Mouse (Mus musculus) ES-E14 (cell line): Measurements from ENCODE around the gene St13. TPM values are rescaled to one million over a fixed set of nuclear protein-coding genes. Genes with fewer than 3 reads are reported as not detected.
A peak's percentile ranks its signal among the peaks of the same experiment; 100 is the strongest.
"Not testable (repeated sequence)": the region's sequence is repeated elsewhere in the genome, so short reads cannot be mapped to it uniquely, and the experiment has no call there.

Source experiments
- DNase-seq: peaks from one replicate; pipeline ENCODE4 v3.0.0-alpha.2; 2013; ENCODE audit warnings: low read depth, low spot score
- H3K27ac ChIP-seq: 2 replicates; pipeline ENCODE4 v1.5.1; 2012; ENCODE audit warnings: low read depth, mild to moderate bottlenecking, low read length, moderate library complexity, mixed read lengths; ENCODE audit not compliant: poor library complexity, insufficient read depth, severe bottlenecking
- H3K36me3 ChIP-seq: 2 replicates; pipeline ENCODE4 v1.6.1; 2012; ENCODE audit warnings: mild to moderate bottlenecking, low read length, moderate library complexity, mixed read lengths; ENCODE audit not compliant: control insufficient read depth, poor library complexity, insufficient read depth, severe bottlenecking
- H3K4me1 ChIP-seq, 2 experiments: fragments of 150-350 bp in 1 of 2; sonication (generic) in 1 of 2; 2 replicates each; pipeline ENCODE4 v1.6.1; 2012; ENCODE audit warnings: low read length in 2 of 2, mild to moderate bottlenecking in 1 of 2, mixed read lengths in 1 of 2; ENCODE audit not compliant: control insufficient read depth in 2 of 2, insufficient read depth in 2 of 2, poor library complexity in 1 of 2
- H3K4me3 ChIP-seq, 2 experiments: fragments of 150-350 bp in 1 of 2; sonication (generic) in 1 of 2; 2 replicates each; pipeline ENCODE4 v1.5.1; 2012; ENCODE audit warnings: low read length in 2 of 2, low read depth in 1 of 2, mild to moderate bottlenecking in 1 of 2, mixed read lengths in 1 of 2; ENCODE audit not compliant: insufficient read depth in 1 of 2, poor library complexity in 1 of 2, severe bottlenecking in 1 of 2
- H3K9ac ChIP-seq: 2 replicates; pipeline ENCODE4 v1.6.1; 2012; ENCODE audit warnings: low read depth, mild to moderate bottlenecking, low read length, mixed read lengths; ENCODE audit not compliant: poor library complexity, insufficient read depth, severe bottlenecking
- H3K9me3 ChIP-seq: fragments of 150-350 bp; sonication (generic); 2 replicates; pipeline ENCODE4 v1.6.1; 2012; ENCODE audit warnings: low read depth, mild to moderate bottlenecking, low read length; ENCODE audit not compliant: control insufficient read depth, insufficient read depth
- CHD2 ChIP-seq: IDR thresholded peaks from 2 replicates; pipeline ENCODE4 v1.6.1; 2014; ENCODE audit warnings: mild to moderate bottlenecking, low read depth, low read length, inconsistent platforms
- HCFC1 ChIP-seq: IDR thresholded peaks from 2 replicates; pipeline ENCODE4 v1.6.1; 2012; ENCODE audit warnings: low read length, inconsistent platforms, borderline replicate concordance; ENCODE audit not compliant: insufficient read depth
- MAFK ChIP-seq: IDR thresholded peaks from 2 replicates; pipeline ENCODE4 v1.6.1; 2014; ENCODE audit warnings: mild to moderate bottlenecking, low read depth, low read length, inconsistent platforms; ENCODE audit not compliant: insufficient read depth
- ZC3H11A ChIP-seq: IDR thresholded peaks from 2 replicates; pipeline ENCODE4 v1.6.1; 2012; ENCODE audit warnings: low read depth, mild to moderate bottlenecking, inconsistent platforms, low read length, borderline replicate concordance
- ZNF384 ChIP-seq: IDR thresholded peaks from 2 replicates; pipeline ENCODE4 v1.6.1; 2012; ENCODE audit warnings: low read depth, low read length, inconsistent platforms
- in situ Hi-C, 2 experiments: fragments of 600-800 bp; cut with MboI; formaldehyde crosslinking; loops; one replicate each; pipeline ENCODE4 v1.15.1; 2025; ENCODE audit warnings: low sequenced_read_pairs in 2 of 2, inconsistent platforms in 1 of 2; ENCODE audit not compliant: unreplicated experiment in 2 of 2
- total RNA-seq: library from RNA; depleted of rRNA; stranded (reverse); fragments of 300-350 nt; gene quantifications from 2 replicates; pipeline ENCODE4 v1.2.3, GENCODE M21; 2012

The St13 gene
- total RNA-seq, 1 experiment = 254 TPM

DNA sequence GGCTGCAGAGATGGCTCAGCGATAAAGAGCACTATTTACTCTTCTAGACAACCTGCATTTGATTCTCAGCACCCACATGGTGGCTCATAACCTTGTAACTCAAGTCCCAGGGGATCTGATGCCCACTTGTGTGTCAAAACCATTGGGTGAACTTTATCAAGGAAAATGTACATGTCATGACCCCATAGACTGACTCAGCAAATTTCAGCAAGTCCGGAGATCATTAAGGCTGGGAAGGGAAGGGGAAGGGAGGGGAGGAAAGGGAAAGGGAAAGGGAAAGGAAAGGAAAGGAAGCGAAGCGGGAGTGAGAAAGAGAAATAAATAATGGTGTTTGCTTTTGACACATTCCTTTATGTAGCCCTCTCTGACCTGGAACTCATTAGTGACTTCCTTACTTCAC is 18.2 kb upstream of the St13 start:
- H3K4me3 ChIP-seq = no peak overlapping the region
- H3K27ac ChIP-seq = no peak overlapping the region
- no peaks in the 10 kb centered on the region for H3K9me3 ChIP-seq
- DNase-seq = no peak
- H3K36me3 ChIP-seq = peaks cover 2% of the 10 kb centered on the region; the same call in 1 of the 2 replicates
- peaks cover 4 to 5% of the 10 kb centered on the region in 2 experiments; a peak in 1 of 4 replicates for H3K4me1 ChIP-seq
- in situ Hi-C loops = no loop called here
- no peak overlapping the region for H3K9ac ChIP-seq
- TF ChIP-seq ZNF384 (no peak), MAFK (peak; percentile 89), CHD2 (no peak), HCFC1 (no peak)

DNA sequence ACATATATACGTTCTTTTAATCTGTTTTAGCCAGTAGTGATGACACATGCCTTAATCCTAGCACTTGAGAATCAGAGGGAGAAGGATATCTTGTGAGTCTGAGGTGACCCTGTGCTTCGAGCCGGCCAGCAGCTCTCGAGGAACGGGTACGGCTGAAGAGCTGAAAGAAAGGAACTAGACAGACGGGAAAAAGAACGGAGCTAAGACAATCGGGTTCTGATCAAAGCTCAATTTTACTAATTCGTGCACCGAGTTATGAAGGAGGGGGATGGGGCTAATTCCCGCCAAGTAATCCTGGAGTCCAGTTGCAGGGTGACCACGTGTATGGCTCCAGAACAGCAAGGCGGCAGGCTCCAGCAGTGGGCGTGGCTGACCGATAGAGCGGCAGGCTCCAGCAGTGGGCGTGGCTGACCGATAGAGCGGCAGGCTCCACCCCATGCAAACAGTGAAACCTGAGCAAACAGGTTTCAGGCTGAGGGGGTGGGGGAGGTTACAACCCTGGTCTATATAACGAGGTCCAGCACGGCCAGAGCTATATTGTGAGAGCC is 17.0 kb upstream of the St13 start:
- H3K36me3 ChIP-seq, H3K9me3 ChIP-seq, in situ Hi-C loops, H3K4me1 ChIP-seq: not testable (repeated sequence)
- DNase-seq = peak; percentile 50
- H3K27ac ChIP-seq = peak overlapping the region; percentile 49; the same call in 1 of the 2 replicates
- H3K9ac ChIP-seq = peak overlapping the region; percentile 74
- 0 out of 2 replicates have a peak, but pooled peaks have one; percentile 50 for TF ChIP-seq HCFC1
- H3K4me3 ChIP-seq = peak overlapping the region; percentile 3 to 35; a peak in 2 of 4 replicates

- no peaks in the 10 kb centered on the region for H3K4me1 ChIP-seq
- TF ChIP-seq HCFC1 (no peak), MAFK (no peak), ZNF384 (no peak), CHD2 (no peak), ZC3H11A (no peak)
Observed at GRCm38 (mm10) chr15:81408199-81408598, 8.3 kb upstream of the St13 start, which contains the start of gene Dnajb7. Dnajb7 (minus strand) TSS chr15:81408299.

DNA sequence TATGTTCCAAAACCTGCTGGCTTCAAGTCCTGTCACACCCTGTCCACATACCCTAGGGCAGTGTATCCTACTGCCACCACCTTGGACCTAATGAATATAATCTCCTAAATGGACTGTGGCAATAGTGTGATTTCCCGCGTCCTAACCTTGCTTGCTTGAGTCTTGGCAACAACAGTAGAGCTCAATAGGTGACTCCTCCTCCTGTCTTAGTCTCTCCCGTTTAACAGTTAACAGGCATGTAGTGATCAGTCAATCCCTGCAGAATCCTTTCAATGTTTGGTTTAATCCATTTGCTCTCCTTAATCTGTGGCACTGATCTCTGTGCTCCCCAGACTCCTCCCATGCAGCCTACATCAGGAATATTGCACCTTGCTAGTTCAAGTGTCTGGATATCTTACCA is 5.1 kb upstream of the St13 start:
- no peaks in the 10 kb centered on the region for H3K9me3 ChIP-seq
- in situ Hi-C loops = no loop called here
- no peak for DNase-seq
- 0 out of 2 replicates have a peak, but pooled peaks cover 3% of the 10 kb centered on the region for H3K36me3 ChIP-seq
- no peak overlapping the region for H3K27ac ChIP-seq
- no peak overlapping the region for H3K9ac ChIP-seq
- H3K4me1 ChIP-seq = no peaks in the 10 kb centered on the region
- no peak for TF ChIP-seq ZC3H11A
- TF ChIP-seq HCFC1 = no peak
- TF ChIP-seq CHD2 = no peak
- H3K4me3 ChIP-seq = no peak overlapping the region

More at GRCm38 (mm10) chr15:81408199-81408598, 8.3 kb upstream of the St13 start, which contains the start of gene Dnajb7:
- H3K9me3 ChIP-seq = no peaks in the 10 kb centered on the region
- H3K27ac ChIP-seq = no peak within 1 kb of the TSS
- H3K4me3 ChIP-seq = no peak within 1 kb of the TSS
- in situ Hi-C loops = no loop called here
- H3K9ac ChIP-seq = no peak within 1 kb of the TSS
- no peak for DNase-seq
- 0 out of 2 replicates have a peak, but pooled peaks cover 3% of the 10 kb centered on the region for H3K36me3 ChIP-seq

- Histone ChIP-seq H3K4me1 (0 out of 4 replicates have a peak, but pooled peaks cover 0 to 2% of the 10 kb centered on the region in 2 experiments), H3K9ac (peak overlapping the region; percentile 99), H3K4me3 (peak overlapping the region; percentile 77 to 96), H3K27ac (peak overlapping the region; percentile 94), H3K36me3 (peaks cover under 1% of the 10 kb centered on the region), H3K9me3 (no peaks in the 10 kb centered on the region)
- no peak for DNase-seq
- TF ChIP-seq ZNF384 (no peak), ZC3H11A (peak; percentile 14; the same call in 1 of the 2 replicates)
- in situ Hi-C loops = no loop called here
Observed at GRCm38 (mm10) chr15:81399297-81399637, 610 bp downstream of the St13 start.
